Mouse (Mus musculus) lung, embryonic 14.5 days (tissue): ENCODE measurements around the gene Zc3h12a. TPM values are rescaled to one million over a fixed set of nuclear protein-coding genes. Genes with fewer than 3 reads are reported as not detected.

ENCODE experiments used
- ATAC-seq: fragments of 200-750 bp; cut with Nextera tagmentation; 2 replicates; pipeline ENCODE4 v1.8.0; 2017; ENCODE audit warnings: mild to moderate bottlenecking, moderate TSS enrichment, moderate library complexity; ENCODE audit not compliant: insufficient read depth
- DNase-seq: peaks from one replicate; pipeline ENCODE4 v3.0.0-alpha.2; 2015
- H3K27ac ChIP-seq: fragments of 300-500 bp; sonication (generic); 2 replicates; pipeline ENCODE4 v1.5.1; 2014; ENCODE audit warnings: low read depth, mild to moderate bottlenecking, moderate library complexity
- H3K27me3 ChIP-seq: fragments of 300-500 bp; sonication (generic); 2 replicates; pipeline ENCODE4 v1.6.1; 2014; ENCODE audit warnings: low read length, control low read depth; ENCODE audit not compliant: insufficient read depth
- H3K36me3 ChIP-seq: fragments of 300-500 bp; sonication (generic); 2 replicates; pipeline ENCODE4 v1.6.1; 2014; ENCODE audit warnings: control low read depth; ENCODE audit not compliant: insufficient read depth
- H3K4me1 ChIP-seq: fragments of 300-500 bp; sonication (generic); 2 replicates; pipeline ENCODE4 v1.6.1; 2014; ENCODE audit warnings: antibody characterized with exemption, control low read depth; ENCODE audit not compliant: insufficient read depth
- H3K4me2 ChIP-seq: fragments of 300-500 bp; sonication (generic); 2 replicates; pipeline ENCODE4 v1.6.1; 2014; ENCODE audit warnings: mild to moderate bottlenecking
- H3K4me3 ChIP-seq: fragments of 300-500 bp; sonication (generic); 2 replicates; pipeline ENCODE4 v1.5.1; 2014; ENCODE audit warnings: low read depth, low read length
- H3K9ac ChIP-seq: fragments of 300-500 bp; sonication (generic); 2 replicates; pipeline ENCODE4 v1.6.1; 2014
- H3K9me3 ChIP-seq: fragments of 300-500 bp; sonication (generic); 2 replicates; pipeline ENCODE4 v1.6.1; 2016; ENCODE audit warnings: low read depth, low read length, control low read depth
- CTCF ChIP-seq: IDR thresholded peaks from 2 replicates; pipeline ENCODE4 v1.5.1; 2016; ENCODE audit warnings: antibody characterized with exemption, low read depth
- WGBS: fragments of 180-500 bp; shearing (Covaris S2); extraction: QIAGEN DNeasy Blood & Tissue Kit; methylation state at CpG from one replicate; pipeline ENCODE4 v1.1.7; 2014; 5-methylcytosine and 5-hydroxymethylcytosine counted together
- polyA plus RNA-seq: library from polyadenylated mRNA; unstranded; fragments of >200 nt; fragmentation: Nextera tagmentation; extraction: Ambion mirVana; gene quantifications from 2 replicates; pipeline ENCODE4 v1.2.1, GENCODE M21; 2014

Gene Zc3h12a
- polyA plus RNA-seq, 1 experiment from 2014 or later = 0.42 TPM

- 70% methylated on average over 2 of the region's 2 CpGs for WGBS
- TF ChIP-seq CTCF = no peak
Observed at GRCm38 (mm10) chr4:125158081-125158480, 30.4 kb upstream of the Zc3h12a start.

GRCm38 (mm10) chr4:125157322-125157721, 29.7 kb upstream of the Zc3h12a start:
- no peak overlapping the region for H3K27ac ChIP-seq
- DNase-seq = no peak
- no peak for ATAC-seq
- no peak overlapping the region for H3K4me2 ChIP-seq
- H3K9me3 ChIP-seq = no peaks in the 10 kb centered on the region
- no peak overlapping the region for H3K9ac ChIP-seq
- H3K27me3 ChIP-seq = 0 out of 2 replicates have a peak, but pooled peaks cover 4% of the 10 kb centered on the region
- WGBS = 81% methylated on average over 3 of the region's 3 CpGs
- no peak overlapping the region for H3K4me3 ChIP-seq
- H3K36me3 ChIP-seq = no peaks in the 10 kb centered on the region
- no peaks in the 10 kb centered on the region for H3K4me1 ChIP-seq
- TF ChIP-seq CTCF = no peak

More at GRCm38 (mm10) chr4:125158081-125158480, 30.4 kb upstream of the Zc3h12a start:
- ATAC-seq (no peak), DNase-seq (no peak)
- Histone ChIP-seq H3K9me3 (no peaks in the 10 kb centered on the region), H3K27ac (no peak overlapping the region), H3K27me3 (0 out of 2 replicates have a peak, but pooled peaks cover 4% of the 10 kb centered on the region), H3K4me2 (no peak overlapping the region), H3K4me3 (no peak overlapping the region), H3K4me1 (no peaks in the 10 kb centered on the region), H3K36me3 (no peaks in the 10 kb centered on the region), H3K9ac (no peak overlapping the region)

DNA sequence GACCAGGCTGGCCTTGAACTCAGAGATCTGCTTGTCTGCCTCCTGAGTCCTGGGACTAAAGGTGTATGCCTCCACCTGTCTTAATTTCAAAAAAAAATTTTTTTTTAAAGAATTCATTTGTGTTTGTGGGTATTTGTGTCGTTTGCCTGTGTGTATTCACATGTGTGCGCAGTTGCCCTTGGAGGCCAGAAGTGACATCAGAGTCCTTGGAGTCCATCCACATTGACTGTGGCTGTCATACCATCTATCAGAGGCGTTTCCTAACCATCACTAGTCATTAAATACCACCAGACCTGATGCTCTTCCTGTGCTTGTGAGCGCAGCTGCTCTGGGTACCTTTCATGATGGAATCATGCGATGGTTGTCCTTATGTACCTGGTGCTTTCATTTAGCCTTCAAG, 28.0 kb upstream of the Zc3h12a start:
- no peaks in the 10 kb centered on the region for H3K36me3 ChIP-seq
- no peaks in the 10 kb centered on the region for H3K27me3 ChIP-seq
- DNase-seq (no peak), ATAC-seq (no peak)
- no peak overlapping the region for H3K4me3 ChIP-seq
- H3K9me3 ChIP-seq = no peaks in the 10 kb centered on the region
- WGBS = 83% methylated on average over 5 of the region's 5 CpGs
- H3K4me2 ChIP-seq = no peak overlapping the region
- TF ChIP-seq CTCF = no peak
- no peak overlapping the region for H3K9ac ChIP-seq
- H3K27ac ChIP-seq = no peak overlapping the region
- no peaks in the 10 kb centered on the region for H3K4me1 ChIP-seq

- ATAC-seq = no peak
- H3K27me3 ChIP-seq = no peaks in the 10 kb centered on the region
- H3K4me3 ChIP-seq = no peak overlapping the region
- H3K36me3 ChIP-seq = no peaks in the 10 kb centered on the region
- H3K9me3 ChIP-seq = no peaks in the 10 kb centered on the region
- TF ChIP-seq CTCF = no peak
- no peak overlapping the region for H3K9ac ChIP-seq
- H3K27ac ChIP-seq = no peak overlapping the region
- 56% methylated on average over 4 of the region's 4 CpGs for WGBS
- no peak overlapping the region for H3K4me2 ChIP-seq
- H3K4me1 ChIP-seq = no peaks in the 10 kb centered on the region
- no peak for DNase-seq
Observed at GRCm38 (mm10) chr4:125153659-125154241, 26.1 kb upstream of the Zc3h12a start.

- Histone ChIP-seq H3K27me3 (no peaks in the 10 kb centered on the region), H3K4me2 (no peak overlapping the region), H3K4me1 (no peaks in the 10 kb centered on the region), H3K9me3 (no peaks in the 10 kb centered on the region), H3K36me3 (no peaks in the 10 kb centered on the region), H3K4me3 (no peak overlapping the region), H3K9ac (no peak overlapping the region), H3K27ac (no peak overlapping the region)
- DNase-seq (no peak), ATAC-seq (no peak)
- WGBS = 79% methylated on average over 6 of the region's 6 CpGs
- no peak for TF ChIP-seq CTCF
Observed at GRCm38 (mm10) chr4:125152469-125152868, 24.8 kb upstream of the Zc3h12a start.

DNA sequence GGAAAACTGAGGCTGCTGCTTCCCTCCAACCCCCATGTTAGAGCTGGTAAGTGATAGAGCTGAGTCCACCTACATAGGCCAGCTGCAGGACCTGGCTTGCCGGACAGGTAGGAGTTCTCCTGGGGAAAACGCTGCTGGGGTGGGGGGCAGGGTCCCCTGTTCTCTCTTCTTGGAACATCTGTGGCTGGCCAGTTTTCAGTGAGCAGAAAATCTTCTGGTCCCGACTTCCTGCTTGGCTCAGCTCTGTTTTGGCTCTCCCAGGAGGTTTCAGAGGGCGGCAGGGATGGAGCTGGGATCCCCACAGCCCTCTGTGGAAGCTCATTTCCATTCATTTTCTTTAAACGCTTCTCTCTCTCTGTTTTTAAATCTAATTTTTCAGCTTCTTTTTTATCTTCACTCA, 21.8 kb upstream of the Zc3h12a start:
- WGBS = 44% methylated on average over 5 of the region's 5 CpGs
- H3K27me3 ChIP-seq = no peaks in the 10 kb centered on the region
- H3K4me2 ChIP-seq = no peak overlapping the region
- no peaks in the 10 kb centered on the region for H3K4me1 ChIP-seq
- DNase-seq (no peak), ATAC-seq (no peak)
- no peak overlapping the region for H3K4me3 ChIP-seq
- no peaks in the 10 kb centered on the region for H3K9me3 ChIP-seq
- TF ChIP-seq CTCF = no peak
- H3K27ac ChIP-seq = no peak overlapping the region
- no peaks in the 10 kb centered on the region for H3K36me3 ChIP-seq
- no peak overlapping the region for H3K9ac ChIP-seq

- Histone ChIP-seq H3K36me3 (no peaks in the 10 kb centered on the region), H3K4me3 (no peak overlapping the region), H3K4me1 (no peaks in the 10 kb centered on the region), H3K9me3 (no peaks in the 10 kb centered on the region), H3K27ac (no peak overlapping the region), H3K9ac (no peak overlapping the region), H3K4me2 (no peak overlapping the region), H3K27me3 (no peaks in the 10 kb centered on the region)
- TF ChIP-seq CTCF = no peak
- DNase-seq = no peak
- no peak for ATAC-seq
- 89% methylated on average over 4 of the region's 4 CpGs for WGBS
Observed at GRCm38 (mm10) chr4:125147970-125148369, 20.3 kb upstream of the Zc3h12a start.
